Mouse (Mus musculus): ENCODE measurements around the gene D630023F18Rik. TPM values are rescaled to one million over a fixed set of nuclear protein-coding genes. Genes with fewer than 3 reads are reported as not detected.

Gene D630023F18Rik
- polyA plus RNA-seq (2015; fragmentation: Nextera tagmentation; extraction: Ambion mirVana), result 0.17 TPM in 1 of 2 replicates, not detected in the other

DNA sequence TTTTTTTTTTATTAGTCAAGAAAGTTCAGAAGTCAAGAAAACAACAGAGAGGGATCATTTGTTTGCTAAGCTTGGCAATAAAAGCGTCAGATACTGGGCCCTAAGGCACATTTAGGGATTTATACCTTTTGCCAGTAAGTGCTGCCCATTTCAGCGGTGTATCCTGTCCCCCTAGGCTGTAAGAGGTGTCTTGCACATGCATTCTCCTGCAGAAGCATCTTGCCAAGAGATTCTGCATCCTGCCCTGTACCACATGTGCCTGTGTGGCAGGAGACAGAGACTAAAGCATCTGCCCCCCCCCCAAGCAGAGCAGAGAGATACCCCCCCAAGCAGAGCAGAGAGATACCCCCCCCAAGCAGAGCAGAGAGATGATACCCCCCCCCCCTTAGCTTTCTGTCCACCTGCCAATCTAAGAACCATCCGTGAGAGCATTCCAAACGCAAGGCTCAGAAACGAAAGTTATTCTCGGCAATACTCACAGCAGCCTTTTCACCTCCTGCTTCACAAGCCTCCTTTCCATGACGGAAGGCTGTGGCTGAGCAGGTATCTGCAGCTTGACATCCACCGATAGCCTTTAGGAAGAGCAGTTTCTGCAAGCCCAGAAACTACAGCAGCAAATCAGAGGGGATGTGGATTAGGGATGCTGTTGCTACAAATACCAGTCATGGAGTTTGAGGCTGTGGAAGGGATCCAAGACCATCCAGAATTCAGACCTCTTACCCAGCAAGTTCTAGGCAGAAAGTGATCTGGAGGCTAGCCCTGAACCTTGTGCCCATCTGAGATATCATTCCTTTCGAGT lies at the start of gene D630023F18Rik:
Gene D630023F18Rik, minus strand, starts transcription at position 641 of the 799 bp plus-strand sequence.
- Histone ChIP-seq H3K36me3 (ENCODE audit: control insufficient read depth, insufficient read depth, low read length) (no peaks in the 10 kb centered on the region), H3K27me3 (ENCODE audit: control insufficient read depth, insufficient read depth, low read length) (no peaks in the 10 kb centered on the region), H3K9me3 (replicated peaks; ENCODE audit: control insufficient read depth, low read length) (no peaks in the 10 kb centered on the region), H3K27ac (ENCODE audit: low read length) (no peak within 1 kb of the TSS), H3K4me3 (replicated peaks; ENCODE audit: low read length) (peak within 1 kb of the TSS; percentile 25), H3K9ac (ENCODE audit: low read length) (peak within 1 kb of the TSS; percentile 35; the same call in 1 of the 2 replicates), H3K4me1 (ENCODE audit: control insufficient read depth, insufficient read depth, low read length) (no peaks in the 10 kb centered on the region), H3K4me2 (ENCODE audit: low read depth, low read length) (peak within 1 kb of the TSS; percentile 46)
- no peak for ATAC-seq (ENCODE audit: insufficient read depth, low FRiP score)
- WGBS, result 30% methylated on average over 9 of the region's 9 CpGs

DNA sequence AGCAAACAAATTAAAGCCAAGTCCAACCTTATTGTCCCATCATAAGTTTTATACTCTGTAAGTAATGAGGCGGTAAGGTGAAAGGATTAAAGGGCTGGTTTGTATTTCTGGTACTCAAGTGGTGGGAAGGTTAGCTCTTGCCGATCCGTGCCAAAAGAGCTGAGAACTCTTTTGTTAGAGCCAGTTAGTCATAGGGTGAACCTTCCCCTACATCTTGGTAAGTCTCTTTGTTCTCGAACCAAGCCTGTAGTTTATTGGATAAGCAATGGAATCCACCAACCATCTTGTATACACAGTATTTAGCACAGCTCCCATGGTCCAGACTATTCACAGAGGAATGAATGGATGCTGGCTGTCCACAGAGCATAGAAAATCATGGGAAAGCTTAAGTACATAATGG lies 48.6 kb upstream of the D630023F18Rik start:
- Histone ChIP-seq H3K9ac (ENCODE audit: low read length) (no peak overlapping the region), H3K4me1 (ENCODE audit: control insufficient read depth, insufficient read depth, low read length) (peaks cover 8% of the 10 kb centered on the region), H3K36me3 (ENCODE audit: control insufficient read depth, insufficient read depth, low read length) (peaks cover 17% of the 10 kb centered on the region), H3K9me3 (replicated peaks; ENCODE audit: control insufficient read depth, low read length) (no peaks in the 10 kb centered on the region), H3K27ac (ENCODE audit: low read length) (peak overlapping the region; percentile 26; the same call in 1 of the 2 replicates), H3K4me2 (ENCODE audit: low read depth, low read length) (no peak overlapping the region), H3K4me3 (replicated peaks; ENCODE audit: low read length) (no peak overlapping the region), H3K27me3 (ENCODE audit: control insufficient read depth, insufficient read depth, low read length) (no peaks in the 10 kb centered on the region)
- WGBS, result 69% methylated on average over 4 of the region's 4 CpGs
- peak; percentile 50; the same call in 1 of the 2 replicates for ATAC-seq (ENCODE audit: insufficient read depth, low FRiP score)

DNA sequence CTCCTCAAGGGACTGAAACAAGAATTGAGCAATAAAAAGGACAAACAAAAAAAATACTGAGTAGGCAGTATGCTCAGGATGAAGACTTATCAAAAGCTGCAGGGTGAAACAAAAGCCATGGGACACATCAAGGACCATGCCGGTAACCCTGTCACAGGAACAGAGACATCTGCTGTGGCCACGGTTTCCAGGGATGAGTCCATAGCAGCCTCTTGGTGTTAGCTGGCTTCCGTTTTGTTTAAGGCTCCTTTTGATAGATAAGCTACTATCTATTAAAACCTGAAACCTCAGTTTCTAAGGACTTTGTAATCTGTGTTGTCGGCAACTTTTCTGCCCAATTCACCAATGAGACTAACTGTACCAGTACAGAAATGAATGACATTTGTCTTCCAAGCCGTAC lies 46.9 kb upstream of the D630023F18Rik start:
- Histone ChIP-seq H3K4me3 (replicated peaks; ENCODE audit: low read length) (no peak overlapping the region), H3K4me1 (ENCODE audit: control insufficient read depth, insufficient read depth, low read length) (no peaks in the 10 kb centered on the region), H3K36me3 (ENCODE audit: control insufficient read depth, insufficient read depth, low read length) (peaks cover 25% of the 10 kb centered on the region), H3K4me2 (ENCODE audit: low read depth, low read length) (no peak overlapping the region), H3K27me3 (ENCODE audit: control insufficient read depth, insufficient read depth, low read length) (no peaks in the 10 kb centered on the region), H3K9me3 (replicated peaks; ENCODE audit: control insufficient read depth, low read length) (no peaks in the 10 kb centered on the region), H3K27ac (ENCODE audit: low read length) (no peak overlapping the region), H3K9ac (ENCODE audit: low read length) (no peak overlapping the region)
- 81% methylated on average over 5 of the region's 5 CpGs for WGBS
- ATAC-seq (ENCODE audit: insufficient read depth, low FRiP score), result no peak

DNA sequence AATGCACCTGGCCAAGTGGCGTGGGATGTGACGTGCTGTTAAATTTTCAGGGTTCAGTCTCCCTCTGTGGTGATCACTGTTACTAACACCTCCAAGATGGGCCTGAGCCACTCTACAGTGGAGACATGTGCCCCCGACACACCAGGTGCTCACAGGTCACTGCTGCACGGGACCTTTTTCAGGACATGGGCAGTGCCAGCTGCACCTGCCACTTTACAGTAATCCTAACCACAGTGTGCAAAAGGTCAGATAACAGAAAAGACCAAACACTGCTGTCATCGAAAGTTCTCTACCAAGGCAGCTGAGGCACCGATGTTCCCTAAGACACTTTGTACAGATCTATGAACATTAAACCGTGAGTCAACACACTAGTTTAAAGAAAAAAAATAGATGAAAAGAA lies 46.5 kb upstream of the D630023F18Rik start:
- WGBS, result 78% methylated on average over 7 of the region's 7 CpGs
- ATAC-seq (ENCODE audit: insufficient read depth, low FRiP score), result no peak
- Histone ChIP-seq H3K4me3 (replicated peaks; ENCODE audit: low read length) (no peak overlapping the region), H3K4me2 (ENCODE audit: low read depth, low read length) (no peak overlapping the region), H3K36me3 (ENCODE audit: control insufficient read depth, insufficient read depth, low read length) (peaks cover 29% of the 10 kb centered on the region), H3K9me3 (replicated peaks; ENCODE audit: control insufficient read depth, low read length) (no peaks in the 10 kb centered on the region), H3K4me1 (ENCODE audit: control insufficient read depth, insufficient read depth, low read length) (no peaks in the 10 kb centered on the region), H3K9ac (ENCODE audit: low read length) (no peak overlapping the region), H3K27ac (ENCODE audit: low read length) (no peak overlapping the region), H3K27me3 (ENCODE audit: control insufficient read depth, insufficient read depth, low read length) (no peaks in the 10 kb centered on the region)

DNA sequence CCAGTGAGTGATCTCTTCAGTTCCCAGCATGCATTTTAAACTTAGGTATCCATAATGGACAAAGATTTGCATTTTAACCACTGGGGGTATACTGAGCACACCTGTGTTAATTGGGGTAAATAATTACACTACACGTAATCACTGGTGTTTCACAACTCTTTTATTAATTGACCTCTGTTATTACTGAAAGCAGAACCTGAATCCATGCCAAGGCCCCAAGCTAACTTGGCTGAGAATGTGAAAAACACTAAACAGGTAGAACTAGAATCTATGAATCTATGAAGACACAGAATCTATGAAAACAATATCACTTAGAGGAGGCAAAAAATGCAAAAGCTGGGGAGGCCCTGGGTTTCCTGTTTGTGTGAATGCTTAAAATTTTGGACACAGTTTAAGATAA lies 44.5 kb upstream of the D630023F18Rik start:
- Histone ChIP-seq H3K27ac (ENCODE audit: low read length) (no peak overlapping the region), H3K36me3 (ENCODE audit: control insufficient read depth, insufficient read depth, low read length) (peaks cover 44% of the 10 kb centered on the region), H3K4me2 (ENCODE audit: low read depth, low read length) (no peak overlapping the region), H3K4me1 (ENCODE audit: control insufficient read depth, insufficient read depth, low read length) (no peaks in the 10 kb centered on the region), H3K27me3 (ENCODE audit: control insufficient read depth, insufficient read depth, low read length) (no peaks in the 10 kb centered on the region), H3K9ac (ENCODE audit: low read length) (no peak overlapping the region), H3K4me3 (replicated peaks; ENCODE audit: low read length) (no peak overlapping the region), H3K9me3 (replicated peaks; ENCODE audit: control insufficient read depth, low read length) (no peaks in the 10 kb centered on the region)
- WGBS, result 89% methylated on average over 1 of the region's 1 CpGs
- no peak for ATAC-seq (ENCODE audit: insufficient read depth, low FRiP score)

DNA sequence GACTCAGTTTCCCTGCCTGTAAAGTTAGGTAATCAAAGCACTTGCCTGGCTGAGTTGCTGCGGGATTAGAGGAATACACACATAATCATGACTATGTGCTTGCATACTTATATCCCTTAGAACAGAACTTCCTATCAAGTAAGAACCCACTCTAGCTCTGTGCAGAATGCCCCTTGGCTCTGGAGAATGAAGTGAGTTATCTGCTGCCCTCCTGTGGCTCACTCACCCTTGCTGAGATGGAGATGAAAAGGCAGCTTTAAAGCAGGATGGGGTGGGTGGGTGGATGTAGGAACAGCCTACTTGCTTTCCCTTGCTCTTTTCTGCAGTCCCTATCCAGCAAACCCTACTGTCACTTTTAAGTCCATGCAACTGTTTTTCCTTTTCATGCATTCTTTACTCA lies 39.2 kb upstream of the D630023F18Rik start:
- Histone ChIP-seq H3K27ac (ENCODE audit: low read length) (no peak overlapping the region), H3K27me3 (ENCODE audit: control insufficient read depth, insufficient read depth, low read length) (no peaks in the 10 kb centered on the region), H3K4me1 (ENCODE audit: control insufficient read depth, insufficient read depth, low read length) (no peaks in the 10 kb centered on the region), H3K4me2 (ENCODE audit: low read depth, low read length) (no peak overlapping the region), H3K9me3 (replicated peaks; ENCODE audit: control insufficient read depth, low read length) (no peaks in the 10 kb centered on the region), H3K4me3 (replicated peaks; ENCODE audit: low read length) (no peak overlapping the region), H3K9ac (ENCODE audit: low read length) (no peak overlapping the region), H3K36me3 (ENCODE audit: control insufficient read depth, insufficient read depth, low read length) (peaks cover 37% of the 10 kb centered on the region)
- no peak for ATAC-seq (ENCODE audit: insufficient read depth, low FRiP score)
- 96% methylated on average over 1 of the region's 1 CpGs for WGBS

DNA sequence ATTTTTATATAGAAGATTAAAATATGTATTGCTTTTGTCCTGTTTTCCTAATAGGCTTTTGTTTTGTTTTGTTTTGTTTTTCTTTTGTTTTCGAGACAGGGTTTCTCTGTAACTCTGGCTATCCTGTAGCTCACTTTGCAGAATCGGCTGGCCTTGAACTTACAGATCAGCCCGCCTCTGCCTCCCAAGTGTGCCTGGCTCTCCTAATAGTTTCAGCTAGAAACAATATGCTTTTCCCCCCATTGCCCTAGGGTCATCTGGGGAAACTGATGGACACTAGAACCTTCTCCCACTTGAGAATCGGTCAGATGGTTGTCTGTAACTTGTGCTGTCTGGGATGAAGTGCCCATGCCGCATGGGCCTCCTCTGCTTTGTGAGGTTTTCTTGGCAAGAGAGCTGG lies 33.1 kb upstream of the D630023F18Rik start:
- H3K27me3 ChIP-seq (ENCODE audit: control insufficient read depth, insufficient read depth, low read length), result no peaks in the 10 kb centered on the region
- H3K36me3 ChIP-seq (ENCODE audit: control insufficient read depth, insufficient read depth, low read length), result 0 out of 2 replicates have a peak, but pooled peaks cover 10% of the 10 kb centered on the region
- H3K4me3 ChIP-seq (replicated peaks; ENCODE audit: low read length), result no peak overlapping the region
- H3K9ac ChIP-seq (ENCODE audit: low read length), result no peak overlapping the region
- no peak for ATAC-seq (ENCODE audit: insufficient read depth, low FRiP score)
- 81% methylated on average over 5 of the region's 5 CpGs for WGBS
- no peak overlapping the region for H3K27ac ChIP-seq (ENCODE audit: low read length)
- H3K9me3 ChIP-seq (replicated peaks; ENCODE audit: control insufficient read depth, low read length), result no peaks in the 10 kb centered on the region
- no peaks in the 10 kb centered on the region for H3K4me1 ChIP-seq (ENCODE audit: control insufficient read depth, insufficient read depth, low read length)
- H3K4me2 ChIP-seq (ENCODE audit: low read depth, low read length), result no peak overlapping the region

DNA sequence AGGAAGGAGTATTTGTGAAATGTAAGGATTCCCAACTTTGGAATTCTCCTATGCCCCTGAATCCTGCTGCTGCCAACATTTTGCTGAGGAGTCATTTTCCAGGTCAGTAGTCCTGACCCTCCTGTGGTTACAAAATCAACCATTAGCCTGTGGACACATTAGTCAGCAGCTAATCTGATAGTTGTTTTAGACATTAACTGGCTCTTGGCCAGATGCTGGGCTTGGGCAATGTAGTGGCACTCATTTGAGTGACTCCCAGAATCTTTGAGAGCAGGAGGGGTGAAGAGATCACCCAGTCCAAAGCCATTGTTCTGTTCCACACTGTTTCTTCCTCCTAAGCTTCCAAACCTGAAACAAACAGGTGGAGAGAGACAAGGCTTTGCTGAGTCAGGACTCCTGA lies 31.8 kb upstream of the D630023F18Rik start:
- Histone ChIP-seq H3K9me3 (replicated peaks; ENCODE audit: control insufficient read depth, low read length) (no peaks in the 10 kb centered on the region), H3K9ac (ENCODE audit: low read length) (no peak overlapping the region), H3K4me3 (replicated peaks; ENCODE audit: low read length) (no peak overlapping the region), H3K36me3 (ENCODE audit: control insufficient read depth, insufficient read depth, low read length) (0 out of 2 replicates have a peak, but pooled peaks cover 2% of the 10 kb centered on the region), H3K4me2 (ENCODE audit: low read depth, low read length) (no peak overlapping the region), H3K4me1 (ENCODE audit: control insufficient read depth, insufficient read depth, low read length) (no peaks in the 10 kb centered on the region), H3K27me3 (ENCODE audit: control insufficient read depth, insufficient read depth, low read length) (no peaks in the 10 kb centered on the region), H3K27ac (ENCODE audit: low read length) (no peak overlapping the region)
- no peak for ATAC-seq (ENCODE audit: insufficient read depth, low FRiP score)

DNA sequence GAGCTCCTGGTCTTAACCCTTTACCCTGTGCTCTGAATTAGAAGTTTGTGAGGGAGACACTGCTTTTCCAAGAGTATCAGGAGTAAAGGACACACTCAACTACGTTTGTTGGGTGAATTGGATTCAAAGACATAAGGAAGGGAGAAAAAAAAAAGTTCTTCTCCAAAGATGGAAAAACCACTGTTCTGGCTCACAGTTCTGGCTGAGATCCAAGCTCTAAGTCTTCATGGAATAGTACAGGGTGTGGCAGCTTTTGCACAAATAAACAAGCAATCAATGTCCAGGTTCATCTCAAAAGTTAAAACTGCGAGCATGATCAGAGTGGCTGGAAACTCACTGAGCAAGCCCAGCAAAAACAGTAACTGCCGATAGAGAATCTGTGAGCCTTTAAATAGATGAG lies 25.0 kb upstream of the D630023F18Rik start:
- no peak overlapping the region for H3K4me3 ChIP-seq (replicated peaks; ENCODE audit: low read length)
- no peaks in the 10 kb centered on the region for H3K4me1 ChIP-seq (ENCODE audit: control insufficient read depth, insufficient read depth, low read length)
- H3K27me3 ChIP-seq (ENCODE audit: control insufficient read depth, insufficient read depth, low read length), result no peaks in the 10 kb centered on the region
- no peak overlapping the region for H3K4me2 ChIP-seq (ENCODE audit: low read depth, low read length)
- no peaks in the 10 kb centered on the region for H3K36me3 ChIP-seq (ENCODE audit: control insufficient read depth, insufficient read depth, low read length)
- WGBS, result 71% methylated on average over 3 of the region's 3 CpGs
- H3K9me3 ChIP-seq (replicated peaks; ENCODE audit: control insufficient read depth, low read length), result no peaks in the 10 kb centered on the region
- no peak for ATAC-seq (ENCODE audit: insufficient read depth, low FRiP score)
- no peak overlapping the region for H3K9ac ChIP-seq (ENCODE audit: low read length)
- no peak overlapping the region for H3K27ac ChIP-seq (ENCODE audit: low read length)

All from stomach, embryonic 16.5 days (tissue).